ENCODE assay signal across 28 mouse cellular contexts in genomic region chr14:60209166-60209565, GRCm38 (mm10). TPM values are rescaled to one million over a fixed set of nuclear protein-coding genes. Genes with fewer than 3 reads are reported as not detected.
"Had no signal": no experiment of that assay in that cellular context is flagged by ENCODE, and none has a peak within 500 bp of the region (broad histone marks: within the 10 kb centered on the region; RNA-seq: fewer than 3 reads in every experiment).

No protein-coding gene starts in this region.

- ATAC-seq: hindbrain, embryonic 16.5 days; inflammation-experienced regulatory T-cells, adult 6 months; intestine, embryonic 15.5 days had no signal

- H3K9me3 ChIP-seq: heart, embryonic 10.5 days; heart, embryonic 12.5 days; hindbrain, embryonic 10.5 days; hindbrain, embryonic 12.5 days; intestine, embryonic 15.5 days; limb, embryonic 10.5 days; limb, embryonic 12.5 days had no signal

- H3K9ac ChIP-seq: heart, embryonic 12.5 days; hindbrain, embryonic 12.5 days; hindbrain, embryonic 14.5 days; intestine, embryonic 15.5 days; limb, embryonic 12.5 days had no signal

- H3K4me2 ChIP-seq: heart, embryonic 12.5 days; hindbrain, embryonic 12.5 days; hindbrain, embryonic 14.5 days; intestine, embryonic 15.5 days; limb, embryonic 12.5 days had no signal

- H3K4me3 ChIP-seq: gastrocnemius, adult 2 months; heart, embryonic 10.5 days; heart, embryonic 12.5 days; hindbrain, embryonic 10.5 days; hindbrain, embryonic 12.5 days; intestine, embryonic 15.5 days; layer of hippocampus, adult 2 months; left cerebral cortex, adult 2 months; limb, embryonic 10.5 days; limb, embryonic 12.5 days had no signal

- DNase-seq: gastrocnemius, adult 2 months; gastrocnemius, postnatal 10 days; gastrocnemius, postnatal 25 days; heart, postnatal 10 days; heart, postnatal 4 days; kidney, adult 18-20 months; kidney, adult 8-10 months; kidney, postnatal 10 days; kidney, postnatal 25 days; kidney, postnatal 4 days; liver had no signal

- H3K27ac ChIP-seq: gastrocnemius, adult 2 months; heart, embryonic 10.5 days; hindbrain, embryonic 10.5 days; hindbrain, embryonic 12.5 days; hindbrain, embryonic 14.5 days; intestine, embryonic 15.5 days; layer of hippocampus, adult 2 months; left cerebral cortex, adult 2 months; limb, embryonic 10.5 days; limb, embryonic 12.5 days had no signal

- H3K27me3 ChIP-seq: heart, embryonic 12.5 days; hindbrain, embryonic 12.5 days; intestine, embryonic 15.5 days; limb, embryonic 12.5 days had no signal

- H3K36me3 ChIP-seq: heart, embryonic 10.5 days; heart, embryonic 12.5 days; hindbrain, embryonic 10.5 days; hindbrain, embryonic 12.5 days; intestine, embryonic 15.5 days; limb, embryonic 10.5 days; limb, embryonic 12.5 days had no signal

- H3K4me1 ChIP-seq: hindbrain, embryonic 10.5 days; hindbrain, embryonic 12.5 days; intestine, embryonic 15.5 days; limb, embryonic 10.5 days had no signal

RNA-seq across cellular contexts. Expression of gene Nupl1, which starts 42.1 kb away (rescaled TPM):
- polyA plus RNA-seq: heart, embryonic 10.5 days; heart, embryonic 12.5 days; heart, embryonic 14.5 days; heart, embryonic 16.5 days; inflammation-experienced regulatory T-cells, adult 6 months; kidney, embryonic 14.5 days; kidney, embryonic 16.5 days; limb, embryonic 10.5 days; limb, embryonic 12.5 days; limb, embryonic 14.5 days had no signal
